Mouse (Mus musculus): ENCODE measurements around the gene Plbd1.

DNA sequence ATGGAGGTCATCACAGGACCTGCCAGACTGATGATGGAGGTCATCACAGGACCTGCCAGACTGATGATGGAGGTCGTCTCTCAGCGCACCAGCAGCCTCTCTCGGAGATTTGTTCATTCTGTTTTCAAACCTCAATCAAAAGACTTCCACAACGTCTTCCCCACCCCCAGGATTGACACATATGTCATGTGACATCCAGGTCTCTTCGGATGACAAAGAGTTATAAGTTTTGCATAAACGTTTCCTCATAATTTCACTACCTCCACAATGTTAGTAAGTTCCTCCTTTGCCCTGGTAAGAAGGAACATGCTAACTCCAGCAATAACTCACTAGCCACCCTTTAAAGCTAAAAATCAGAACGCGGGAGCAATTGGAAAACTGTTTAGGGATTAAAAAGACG is 2.5 kb downstream of the Plbd1 start:
- no peak for TF ChIP-seq CTCF (IDR thresholded peaks at IDR 0.05; ENCODE audit: borderline replicate concordance, control insufficient read depth, extremely low read depth, insufficient read depth, low read length, poor library complexity)
- no peak for TF ChIP-seq POLR2A (IDR thresholded peaks at IDR 0.05; ENCODE audit: control insufficient read depth, extremely low read depth, insufficient read depth, low read length, poor library complexity)
